Mouse (Mus musculus): ENCODE measurements around the gene Lag3. TPM values are rescaled to one million over a fixed set of nuclear protein-coding genes. Genes with fewer than 3 reads are reported as not detected.

The Lag3 gene
- total RNA-seq, 2 experiments from 2014 or later = 1.2 to 2.1 TPM

DNA sequence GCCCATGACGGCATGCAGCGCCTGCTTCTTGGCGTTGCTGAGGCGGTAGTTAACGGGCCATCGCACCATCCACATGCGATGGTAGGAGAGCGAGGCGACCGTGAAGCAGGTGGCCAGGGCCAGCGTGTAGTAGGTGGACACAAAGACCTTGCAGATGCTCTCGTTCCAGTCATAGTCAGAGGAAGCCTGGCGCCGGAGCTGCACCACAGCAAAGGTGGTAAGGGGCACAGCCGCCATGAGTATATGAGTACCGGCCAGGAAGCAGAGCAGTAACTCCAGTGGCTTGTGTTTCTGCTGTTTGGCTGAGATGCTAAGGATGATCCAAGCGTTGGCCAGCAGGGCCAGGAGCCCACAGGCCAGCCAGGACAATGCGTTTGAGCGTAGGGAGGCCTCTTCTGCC is 50.2 kb downstream of the Lag3 start:
- DNase-seq (ENCODE audit: low spot score in 2 of 2) = no peak

DNA sequence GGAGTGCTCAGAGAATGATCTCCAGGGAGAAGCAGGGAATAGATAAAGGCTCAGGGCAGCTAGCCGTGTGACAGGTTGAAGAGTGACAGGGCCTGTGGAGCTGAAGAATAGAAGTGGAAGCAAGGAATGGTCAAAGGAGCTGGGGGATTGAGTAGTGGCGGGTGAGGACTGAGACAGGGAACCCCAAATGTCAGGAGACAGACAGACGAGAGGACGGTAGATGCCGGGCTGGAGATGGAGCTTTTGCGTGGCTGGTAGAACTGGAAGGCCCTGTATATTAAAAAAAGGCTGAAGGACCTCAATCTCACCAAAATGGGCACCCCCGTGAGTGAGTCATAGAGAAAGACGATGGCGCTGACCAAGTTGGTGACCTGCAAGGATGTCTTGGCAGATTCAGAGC is 51.0 kb downstream of the Lag3 start:
- no peak for DNase-seq (ENCODE audit: low spot score in 2 of 2)

DNA sequence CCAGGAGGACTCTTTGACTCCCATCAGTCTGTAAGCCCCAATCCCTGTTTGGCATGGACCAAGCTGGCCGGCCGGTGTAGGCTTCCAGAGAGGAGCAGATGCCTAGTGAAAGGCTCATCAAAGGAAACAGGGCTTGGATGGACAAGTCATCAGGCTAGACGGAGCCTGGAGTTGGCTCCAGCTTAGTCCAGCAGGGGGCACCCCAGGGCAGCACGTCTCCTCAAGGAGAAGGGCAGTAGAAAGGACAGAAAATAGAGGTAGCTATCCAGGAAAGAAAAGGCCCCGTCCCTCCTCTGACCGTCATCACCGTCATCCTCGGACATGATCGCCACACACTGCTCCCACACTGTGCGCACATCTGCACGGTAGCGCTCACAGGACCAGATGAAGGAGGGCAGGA is 51.8 kb downstream of the Lag3 start:
- DNase-seq (ENCODE audit: low spot score in 2 of 2) = peak; percentile 92 to 94

DNA sequence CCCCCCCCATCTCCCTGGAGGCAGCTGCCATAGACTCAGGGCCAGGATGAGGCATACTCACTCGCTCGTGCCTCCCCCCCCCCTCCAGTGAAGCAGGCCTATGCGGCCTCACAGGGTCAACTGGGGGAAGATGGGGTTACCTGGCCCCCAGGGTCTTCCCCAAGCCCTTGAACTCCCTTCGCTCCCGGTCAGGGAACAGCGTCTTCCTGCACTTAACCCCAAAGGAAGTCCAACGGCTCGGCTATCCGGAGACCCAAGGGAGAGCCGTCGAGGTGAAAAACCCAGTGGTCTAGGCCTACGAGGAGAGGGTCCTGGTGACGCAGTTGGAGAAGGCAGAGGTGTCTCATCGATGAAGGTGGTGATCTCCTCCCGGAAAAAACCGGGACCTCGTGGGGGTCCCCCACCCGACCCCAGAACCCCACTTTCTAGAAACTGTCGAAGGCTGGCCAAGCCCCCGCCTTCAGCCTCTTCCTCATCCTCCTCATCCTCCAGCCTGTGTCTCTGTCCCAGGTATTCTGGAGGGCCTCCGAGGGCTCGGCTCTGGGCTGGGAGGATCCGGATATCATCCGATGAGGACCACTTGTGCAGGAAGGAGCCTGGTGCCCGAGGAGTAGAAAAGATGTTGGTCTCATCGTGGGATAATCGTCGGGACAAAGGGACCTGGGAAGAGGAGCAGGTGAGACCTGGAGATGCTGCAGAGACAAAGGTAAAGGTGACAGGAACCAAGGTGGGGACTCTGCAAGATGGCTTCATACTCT is 52.8 kb downstream of the Lag3 start:
- DNase-seq (ENCODE audit: low spot score in 2 of 2) = no peak

DNA sequence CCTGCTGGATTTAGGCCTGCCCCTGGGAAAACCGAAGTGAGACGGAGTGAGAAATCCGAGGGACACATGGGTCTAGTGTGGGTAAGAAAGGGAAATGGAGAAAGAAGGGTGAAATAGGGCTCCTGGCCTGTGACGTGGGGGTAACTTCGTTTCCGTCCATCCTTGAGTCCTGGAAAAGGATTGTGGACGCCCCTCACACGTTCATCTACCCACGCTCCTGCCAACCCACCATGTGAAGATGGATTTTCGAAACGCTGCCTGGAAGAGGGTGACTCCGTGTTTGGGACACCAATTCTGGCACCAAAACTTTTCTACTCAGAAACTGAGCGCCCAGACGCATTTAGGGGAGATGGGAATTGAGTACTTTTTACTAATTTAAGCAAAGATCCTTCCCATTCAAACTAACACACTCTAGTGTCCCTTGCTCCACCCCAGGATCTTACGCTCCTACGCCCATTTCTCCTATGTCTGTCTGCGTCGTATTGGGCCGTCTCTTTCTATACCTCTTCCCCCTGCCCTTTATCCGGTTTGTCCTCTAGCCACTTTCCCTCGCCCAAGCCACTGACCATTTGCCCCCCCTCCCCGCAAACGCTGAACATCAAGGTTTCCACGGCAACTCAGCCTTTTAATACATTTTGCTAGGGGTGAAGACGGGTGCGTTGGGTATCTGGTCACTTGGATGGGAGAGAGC is 53.5 kb downstream of the Lag3 start:
- no peak for DNase-seq (ENCODE audit: low spot score in 2 of 2)

DNA sequence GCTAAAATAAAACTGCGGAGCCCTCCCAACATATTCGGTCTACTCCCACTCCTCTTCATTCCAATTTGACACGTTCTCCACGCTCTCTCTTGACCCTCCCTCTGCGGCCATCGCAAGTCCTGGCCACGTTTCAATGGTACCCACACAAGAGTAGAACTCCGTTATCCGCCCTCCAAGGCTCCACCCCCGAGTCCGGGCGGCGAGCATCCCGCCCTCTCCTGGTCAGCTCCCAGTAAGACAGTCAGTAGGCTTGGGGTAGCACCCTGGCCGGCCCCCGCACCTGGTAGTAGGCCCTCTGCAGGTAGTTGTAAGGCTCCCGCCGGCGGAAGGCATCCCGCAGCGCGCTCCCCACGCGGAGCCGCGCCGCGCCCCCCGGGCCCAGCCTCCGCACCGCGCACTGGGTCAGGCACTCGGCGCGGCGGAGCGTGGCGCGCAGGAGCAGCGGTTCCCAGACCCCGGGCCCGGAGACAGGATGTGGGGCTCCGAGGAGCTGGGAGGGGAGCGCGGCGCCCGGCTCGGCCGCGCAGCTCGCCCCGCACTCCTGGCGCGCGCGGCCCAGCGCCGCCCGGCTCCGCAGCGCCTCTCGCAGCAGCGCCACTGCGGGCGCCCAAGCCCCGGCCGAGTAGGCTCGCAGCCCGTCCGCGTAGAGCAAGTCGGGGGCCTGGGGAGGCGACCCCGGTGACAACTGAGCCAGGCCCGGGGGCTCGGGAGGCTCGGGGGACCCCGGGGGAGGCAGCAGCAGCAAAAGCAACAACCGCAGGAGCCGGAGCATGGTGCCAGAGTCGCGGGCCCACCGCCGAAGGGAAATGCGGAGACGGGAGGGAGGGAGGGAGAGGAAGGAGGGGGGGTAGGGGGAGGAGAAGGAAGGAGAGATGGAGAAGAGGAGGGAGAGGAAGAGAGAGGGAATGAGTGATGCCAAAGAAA is 54.3 kb downstream of the Lag3 start, which contains the start of gene P3h3:
Gene P3h3, minus strand, starts transcription at position 837 of the 924 bp plus-strand sequence.
- peak; percentile 89 to 92 for DNase-seq (ENCODE audit: low spot score in 2 of 2)

DNA sequence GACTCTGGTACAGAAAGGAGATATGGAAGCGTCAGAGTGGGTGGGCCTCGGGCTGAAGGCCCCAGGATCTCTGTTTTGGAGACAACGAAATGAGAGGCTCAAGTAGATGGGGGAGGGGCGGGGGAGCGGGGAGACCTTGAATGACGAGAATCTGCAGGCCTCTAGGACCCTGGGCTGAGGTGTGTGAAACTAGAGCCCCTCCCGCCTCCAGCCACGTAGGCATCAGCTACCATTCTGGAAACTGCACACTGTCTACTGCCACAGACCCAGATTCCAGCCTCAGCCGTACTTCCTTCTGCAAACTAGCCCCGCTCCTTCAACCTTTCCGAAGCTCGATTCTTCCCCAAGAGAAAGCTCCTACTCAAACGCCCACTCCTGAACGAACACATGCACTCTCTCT is 55.2 kb downstream of the Lag3 start:
- DNase-seq (ENCODE audit: low spot score in 2 of 2) = peak in 1 of 2 experiments; percentile 60

DNA sequence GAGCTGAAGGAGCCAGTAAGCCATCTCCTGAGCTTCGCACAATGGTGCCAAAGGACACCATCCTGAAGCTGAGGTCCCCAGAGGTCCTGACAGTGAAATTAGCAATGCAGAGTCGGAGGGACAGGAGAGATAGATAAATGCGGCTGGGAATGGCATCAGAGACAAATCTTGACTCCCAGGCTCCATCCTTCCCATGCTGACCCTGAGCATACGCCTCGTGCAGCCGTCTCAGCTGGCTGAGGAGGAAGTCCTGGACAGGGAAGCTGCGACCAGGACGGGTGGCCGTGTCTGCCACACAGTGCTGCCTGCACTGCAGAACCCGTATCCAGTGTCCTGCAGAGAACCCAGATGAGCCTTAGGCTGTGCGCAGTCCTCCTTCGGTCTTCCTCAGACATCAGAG is 56.9 kb downstream of the Lag3 start:
- DNase-seq (ENCODE audit: low spot score in 2 of 2) = no peak

Other genes with a start within 250 kb of the Lag3 start
- gene Lpcat3, start 248.7 kb downstream of the Lag3 start, total RNA-seq (2021) = 10 to 100 TPM; 43.5 to 44.0 TPM
- gene Emg1, start 199.5 kb downstream of the Lag3 start, total RNA-seq (2021) = 10 to 100 TPM; 49.4 to 53.8 TPM
- gene Phb2, start 199.4 kb downstream of the Lag3 start, total RNA-seq (2021) = 100 to 1,000 TPM; 159 to 164 TPM
- gene Ptpn6, start 173.0 kb downstream of the Lag3 start, total RNA-seq (2021) = 1 to 10 TPM; 4.3 to 5.3 TPM
- gene Grcc10, start 170.3 kb downstream of the Lag3 start, total RNA-seq (2021) = 100 to 1,000 TPM; 329 to 345 TPM
- gene Gm45234, start 155.7 kb downstream of the Lag3 start, total RNA-seq (2021) = not detected
- gene Atn1, start 155.2 kb downstream of the Lag3 start, total RNA-seq (2021) = 100 to 1,000 TPM; 138 to 150 TPM
- 100 to 1,000 TPM; 476 to 480 TPM for gene Eno2, start 142.0 kb downstream of the Lag3 start, total RNA-seq (2021)
- 1 to 10 TPM; 1.8 to 3.6 TPM for gene Lrrc23, start 132.0 kb downstream of the Lag3 start, total RNA-seq (2021)
- gene Spsb2, start 103.0 kb downstream of the Lag3 start, total RNA-seq (2021) = 1 to 10 TPM; 3.3 to 5.0 TPM
- gene Tpi1, start 97.4 kb downstream of the Lag3 start, total RNA-seq (2021) = 100 to 1,000 TPM; 466 to 472 TPM
- 100 to 1,000 TPM; 181 to 187 TPM for gene Usp5, start 82.2 kb downstream of the Lag3 start, total RNA-seq (2021)
- gene Cdca3, start 82.2 kb downstream of the Lag3 start, total RNA-seq (2021) = 1 to 10 TPM; 5.4 to 6.1 TPM
- under 1 TPM in 1 of 2 experiments, not detected in 1; 0.27 TPM for gene Gnb3, start 71.4 kb downstream of the Lag3 start, total RNA-seq (2021)
- gene P3h3, start 54.0 kb downstream of the Lag3 start, total RNA-seq (2021) = 10 to 100 TPM; 29.1 to 32.1 TPM
- 100 to 1,000 TPM; 162 to 178 TPM for gene Gpr162, start 47.7 kb downstream of the Lag3 start, total RNA-seq (2021)
- gene Cd4, start 23.5 kb downstream of the Lag3 start, total RNA-seq (2021) = 1 to 10 TPM in 1 of 2 experiments, under 1 TPM in 1; 0.62 to 1.0 TPM
- gene Ptms, start 8.4 kb upstream of the Lag3 start, total RNA-seq (2021) = 1,000 to 10,000 TPM; 1,413 to 1,419 TPM
- gene Mlf2, start 19.7 kb upstream of the Lag3 start, total RNA-seq (2021) = 100 to 1,000 TPM; 609 to 620 TPM
- 100 to 1,000 TPM in 1 of 2 experiments, 10 to 100 TPM in 1; 97.7 to 101 TPM for gene Cops7a, start 53.8 kb upstream of the Lag3 start, total RNA-seq (2021)
- 100 to 1,000 TPM; 109 to 120 TPM for gene Pianp, start 85.0 kb upstream of the Lag3 start, total RNA-seq (2021)
- 10 to 100 TPM; 44.4 to 45.2 TPM for gene Zfp384, start 97.4 kb upstream of the Lag3 start, total RNA-seq (2021)
- 10 to 100 TPM; 57.4 to 62.4 TPM for gene Ing4, start 128.1 kb upstream of the Lag3 start, total RNA-seq (2021)
- gene Acrbp, start 138.0 kb upstream of the Lag3 start, total RNA-seq (2021) = 1 to 10 TPM; 7.0 to 9.2 TPM
- 1 to 10 TPM; 1.1 to 1.4 TPM for gene Lpar5, start 156.2 kb upstream of the Lag3 start, total RNA-seq (2021)
- gene Chd4, start 184.3 kb upstream of the Lag3 start, total RNA-seq (2021) = 100 to 1,000 TPM; 176 to 195 TPM
- gene Nop2, start 220.2 kb upstream of the Lag3 start, total RNA-seq (2021) = 10 to 100 TPM; 35.9 to 36.1 TPM
- gene Iffo1, start 233.5 kb upstream of the Lag3 start, total RNA-seq (2021) = 10 to 100 TPM; 49.7 to 50.7 TPM

Measured in layer of hippocampus, postnatal 10 days (tissue).